Mouse (Mus musculus) lung, postnatal 0 days (tissue): ENCODE measurements around the gene Tmem202.

Experiments used
- CTCF ChIP-seq: IDR thresholded peaks from 2 replicates; pipeline ENCODE4 v1.5.1; 2016; ENCODE audit warnings: antibody characterized with exemption, mild to moderate bottlenecking
- EP300 ChIP-seq: IDR thresholded peaks from 2 replicates; pipeline ENCODE4 v1.6.1; 2016; ENCODE audit warnings: antibody characterized with exemption, mild to moderate bottlenecking, control low read depth

DNA sequence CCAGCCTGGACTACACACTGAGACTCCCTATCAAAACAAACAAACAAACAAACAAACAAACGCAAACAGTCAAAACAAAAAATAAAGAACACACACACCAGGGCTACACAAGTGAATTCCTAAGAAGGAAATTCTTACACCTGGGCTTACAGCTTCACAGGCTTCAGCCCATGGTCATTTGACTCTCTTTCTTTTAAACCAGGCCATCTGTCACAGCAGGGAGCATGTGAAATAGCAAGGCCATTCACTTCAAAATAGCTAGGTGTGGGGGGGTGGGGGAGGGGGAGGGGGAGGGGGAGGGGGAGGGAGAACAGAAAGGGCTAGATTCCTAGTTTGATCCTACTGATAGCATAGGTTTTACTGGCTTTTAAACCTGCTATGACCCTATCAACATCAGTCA is 31.5 kb downstream of the Tmem202 start:
- no peak for TF ChIP-seq EP300
- TF ChIP-seq CTCF = no peak
